Mouse (Mus musculus): ENCODE results near the gene Cdk14.

Cdk14 gene

DNA sequence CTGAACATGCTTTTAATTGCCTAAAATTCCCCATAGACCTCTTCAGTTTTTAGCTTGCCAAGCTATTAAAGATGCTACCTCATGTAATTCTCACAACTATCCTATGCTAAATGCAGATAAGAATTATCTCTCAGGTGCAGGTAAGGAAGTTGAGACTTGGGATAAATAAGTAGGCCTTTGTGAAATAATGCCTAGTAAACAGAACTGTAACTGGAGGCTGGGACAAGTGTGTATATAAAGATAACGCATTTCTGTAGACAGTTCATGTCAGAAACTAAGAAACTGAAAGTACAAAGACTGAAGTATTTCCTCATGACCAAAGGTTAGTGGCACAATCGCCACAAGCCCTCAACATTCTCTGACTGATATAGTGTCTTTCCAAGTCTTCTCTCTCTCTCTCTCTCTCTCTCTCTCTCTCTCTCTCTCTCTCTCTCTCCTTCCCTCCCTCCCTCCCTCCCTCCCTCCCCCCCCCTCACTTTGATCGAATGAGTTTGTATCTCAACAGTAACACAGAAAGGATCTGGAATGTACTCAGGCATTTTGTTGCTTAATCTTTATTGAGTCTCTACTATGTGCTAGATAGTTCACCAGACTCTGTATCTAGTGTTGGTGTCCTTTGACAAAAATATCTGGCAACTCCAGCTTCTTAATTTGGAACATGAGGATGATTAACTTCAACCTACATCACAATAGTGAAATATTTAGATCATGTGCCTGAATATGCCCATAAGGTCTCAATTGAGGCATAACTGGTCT lies 233.9 kb downstream of the Cdk14 start:
- peak; percentile 31 for DNase-seq (ENCODE audit: low read depth, low spot score)

DNA sequence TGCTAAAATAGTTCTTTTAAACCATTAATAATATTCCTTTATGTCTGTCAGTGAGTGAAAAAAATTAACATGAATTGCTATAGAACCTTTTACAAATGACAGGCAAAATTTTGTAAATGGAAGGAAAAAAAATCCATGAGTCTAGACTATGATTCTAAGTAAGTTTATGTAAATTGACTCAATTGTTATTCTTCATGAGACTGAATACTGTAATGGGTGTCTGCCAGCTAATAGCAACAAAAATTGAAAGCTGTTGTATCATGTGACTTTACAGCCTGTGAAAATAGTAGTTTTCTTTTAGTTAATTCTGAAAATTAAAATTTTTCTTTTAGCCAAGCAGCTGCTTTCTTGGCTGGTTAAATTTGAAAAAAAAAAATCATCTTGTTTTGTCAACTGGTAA lies 234.6 kb downstream of the Cdk14 start:
- DNase-seq (ENCODE audit: low read depth, low spot score), result no peak

DNA sequence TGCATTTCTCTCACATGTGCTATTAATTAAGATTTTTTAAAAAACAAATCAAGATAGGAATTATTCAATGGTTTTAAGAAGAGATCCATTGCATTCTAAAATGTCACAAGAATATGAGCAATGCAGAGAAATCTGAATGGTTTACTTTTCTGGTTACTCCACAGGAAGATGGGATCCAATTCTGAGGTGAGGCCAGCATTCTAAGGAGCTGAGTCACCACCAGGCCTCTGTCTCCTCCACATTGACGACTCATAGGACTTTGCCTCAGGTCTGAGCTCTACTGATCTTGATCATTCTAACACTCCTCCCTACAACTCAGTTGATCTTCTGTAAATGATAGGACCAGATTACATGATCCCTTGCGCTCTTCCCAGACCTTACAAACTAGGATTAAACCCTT lies 239.4 kb downstream of the Cdk14 start:
- DNase-seq (ENCODE audit: low read depth, low spot score), result peak; percentile 99

DNA sequence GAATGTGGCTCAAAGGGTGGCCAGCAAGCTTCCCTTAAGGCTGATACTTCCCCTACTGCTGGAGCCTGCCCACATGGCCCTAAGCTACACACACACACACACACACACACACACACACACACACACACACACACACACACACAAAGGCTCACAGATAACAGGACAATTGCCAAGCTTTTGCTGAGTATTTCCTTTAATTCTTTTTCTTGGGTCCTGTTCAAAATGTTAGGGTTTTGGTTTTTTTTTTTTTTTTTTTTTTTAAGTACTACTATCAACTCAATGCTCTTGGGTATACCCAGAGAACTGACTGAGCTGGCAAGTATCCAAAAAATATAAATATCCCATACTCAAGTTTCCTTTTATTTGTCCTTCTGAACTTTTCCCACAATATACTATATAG lies 239.8 kb downstream of the Cdk14 start:
- DNase-seq (ENCODE audit: low read depth, low spot score), result no peak

DNA sequence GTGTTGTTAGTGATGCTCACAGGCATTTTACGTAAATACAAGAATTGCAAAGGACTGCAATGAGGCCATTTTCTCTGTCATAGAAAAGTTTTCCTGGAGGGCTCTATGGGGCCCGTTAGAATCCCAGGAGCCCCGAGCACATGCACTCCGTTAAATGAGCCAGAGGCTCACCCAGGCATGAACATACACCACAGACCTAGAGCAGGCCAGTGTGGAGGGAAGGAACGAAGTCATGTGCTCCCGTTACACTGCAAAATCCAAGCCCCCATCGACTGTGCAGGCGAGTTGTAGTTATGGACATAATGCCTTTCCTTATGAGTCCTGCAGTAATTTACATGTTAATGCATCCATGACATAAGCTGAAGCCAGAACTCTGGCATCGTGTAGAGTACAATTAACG lies 244.1 kb downstream of the Cdk14 start:
- DNase-seq (ENCODE audit: low read depth, low spot score), result no peak

DNA sequence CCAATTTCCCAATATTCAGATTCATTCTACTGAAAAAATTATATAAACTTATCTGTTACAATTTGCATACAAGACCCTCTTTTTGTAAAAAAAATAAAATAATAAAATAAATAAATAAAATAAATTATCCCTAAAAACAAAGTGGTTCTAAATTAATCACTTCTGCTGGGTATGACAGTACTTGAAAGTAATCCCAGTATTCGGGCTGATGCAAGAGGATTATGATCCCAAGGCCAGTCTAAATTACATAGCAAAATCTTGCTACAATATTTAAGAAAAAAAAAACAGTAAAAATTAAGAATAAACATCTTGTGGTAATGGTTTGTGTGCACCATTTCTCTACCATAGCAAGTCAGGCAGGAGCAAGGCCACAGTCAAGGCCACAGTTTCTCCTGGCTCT lies 244.5 kb downstream of the Cdk14 start:
- DNase-seq (ENCODE audit: low read depth, low spot score), result peak; percentile 64

DNA sequence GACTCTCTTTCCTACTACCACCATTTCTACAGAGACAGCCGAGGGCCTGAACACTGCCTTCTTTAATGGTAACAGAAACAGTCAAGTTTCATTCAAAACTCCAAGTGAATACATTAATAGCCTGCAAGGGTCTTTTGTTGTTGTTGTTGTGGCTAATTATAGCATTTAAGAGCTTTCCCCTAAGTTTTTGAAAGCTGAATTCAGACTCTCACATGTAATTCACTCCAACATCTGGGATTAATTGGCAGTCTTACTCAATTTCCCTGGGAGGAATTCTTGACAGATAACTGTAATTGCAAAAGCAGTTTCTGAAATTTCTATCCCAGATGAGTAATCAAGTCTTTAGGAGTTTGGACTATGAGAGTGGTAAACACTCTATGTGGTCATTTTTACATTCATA lies 245.0 kb downstream of the Cdk14 start:
- peak; percentile 96 for DNase-seq (ENCODE audit: low read depth, low spot score)

DNA sequence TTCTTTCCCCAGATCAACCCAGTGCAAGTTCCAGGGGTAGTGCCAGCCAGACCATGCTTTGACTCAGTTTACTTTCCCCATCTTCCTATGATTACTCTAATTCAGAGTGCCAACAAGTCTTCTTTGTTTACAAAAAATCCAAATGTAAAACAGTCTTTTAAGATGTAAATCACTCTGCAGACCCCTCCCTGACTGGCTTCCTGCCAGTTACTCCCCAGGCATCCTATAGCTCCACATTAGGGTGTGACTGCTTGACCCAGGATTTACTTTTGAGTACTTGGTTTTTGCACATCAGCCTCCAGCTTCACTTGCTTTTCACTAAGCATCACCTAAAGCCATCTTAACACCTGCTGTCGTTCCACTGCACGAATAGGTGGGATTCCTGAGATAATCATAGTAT lies 254.0 kb downstream of the Cdk14 start:
- DNase-seq (ENCODE audit: low read depth, low spot score), result no peak

DNA sequence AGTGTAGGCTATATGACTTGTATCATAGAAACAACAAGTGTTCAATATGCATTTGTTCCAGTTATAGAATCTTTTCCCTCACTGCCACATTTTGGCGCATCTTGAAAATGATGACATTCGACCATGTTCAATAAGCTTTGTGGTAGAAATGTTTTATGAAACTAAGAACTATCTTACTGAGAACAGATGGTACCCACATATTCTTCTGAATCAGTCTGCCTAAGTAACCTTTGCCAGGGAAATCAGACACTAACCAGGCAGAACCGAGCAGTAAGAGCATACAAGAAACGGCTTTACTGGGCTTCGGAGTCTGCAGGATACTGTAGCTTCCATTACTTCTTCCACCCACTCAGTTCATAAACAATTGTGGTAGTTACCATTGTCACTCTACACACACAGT lies 255.8 kb downstream of the Cdk14 start:
- no peak for DNase-seq (ENCODE audit: low read depth, low spot score)

DNA sequence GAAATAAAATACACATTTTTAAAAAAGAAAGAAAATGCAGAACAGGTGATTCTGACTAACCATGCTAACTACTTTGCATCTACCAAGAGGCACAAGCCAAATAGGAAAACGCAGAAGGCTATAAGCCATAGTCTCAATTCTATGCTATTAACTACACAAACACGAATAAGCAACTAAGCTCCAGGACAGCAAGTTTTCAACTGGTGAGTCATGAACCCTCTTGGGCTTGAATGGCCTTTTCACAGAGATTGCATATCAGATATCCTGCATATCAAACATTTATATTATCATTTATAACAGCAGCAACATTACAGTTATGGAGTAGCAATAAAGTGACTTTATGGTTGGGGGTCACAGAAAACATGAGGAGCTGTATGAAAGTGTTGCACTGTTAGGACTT lies 256.3 kb downstream of the Cdk14 start:
- peak; percentile 74 for DNase-seq (ENCODE audit: low read depth, low spot score)

DNA sequence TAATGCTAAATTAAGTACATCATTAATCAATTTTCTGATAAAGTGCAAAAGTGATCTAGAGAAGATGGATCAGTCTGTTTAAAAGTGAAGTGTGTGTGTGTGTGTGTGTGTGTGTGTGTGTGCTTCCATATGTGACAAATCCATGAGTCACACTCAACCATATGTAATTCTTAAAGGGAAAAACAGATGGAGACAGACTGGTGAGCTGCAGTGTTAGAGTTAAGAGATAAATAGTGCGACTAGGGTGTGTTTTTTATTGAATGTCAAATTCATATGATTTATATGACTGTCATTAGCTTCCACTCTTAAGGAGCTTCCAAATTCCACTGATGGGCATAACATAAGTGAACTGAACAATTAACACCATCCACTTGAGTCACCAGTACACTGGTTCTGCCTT lies 260.6 kb downstream of the Cdk14 start:
- peak; percentile 25 for DNase-seq (ENCODE audit: low read depth, low spot score)

DNA sequence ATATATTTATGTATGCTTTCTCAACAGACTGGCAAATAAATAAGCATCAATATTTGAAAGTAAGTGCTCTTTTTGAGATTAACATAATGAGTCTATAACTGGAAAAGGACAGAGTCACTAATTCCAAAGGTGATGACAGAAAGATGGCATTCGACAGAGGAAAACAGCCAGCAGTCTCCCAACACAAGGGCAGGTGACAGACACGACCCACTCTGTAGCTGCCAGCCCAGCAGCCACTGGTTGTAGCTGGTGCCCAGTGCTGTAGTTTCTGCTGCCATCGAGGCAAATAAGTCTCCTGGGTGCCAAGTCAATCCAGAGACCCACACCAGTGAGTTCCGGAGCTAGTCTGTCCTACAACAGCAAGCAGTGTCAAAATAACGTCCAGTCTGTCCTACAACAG lies 280.3 kb downstream of the Cdk14 start:
- no peak for DNase-seq (ENCODE audit: low read depth, low spot score)

DNA sequence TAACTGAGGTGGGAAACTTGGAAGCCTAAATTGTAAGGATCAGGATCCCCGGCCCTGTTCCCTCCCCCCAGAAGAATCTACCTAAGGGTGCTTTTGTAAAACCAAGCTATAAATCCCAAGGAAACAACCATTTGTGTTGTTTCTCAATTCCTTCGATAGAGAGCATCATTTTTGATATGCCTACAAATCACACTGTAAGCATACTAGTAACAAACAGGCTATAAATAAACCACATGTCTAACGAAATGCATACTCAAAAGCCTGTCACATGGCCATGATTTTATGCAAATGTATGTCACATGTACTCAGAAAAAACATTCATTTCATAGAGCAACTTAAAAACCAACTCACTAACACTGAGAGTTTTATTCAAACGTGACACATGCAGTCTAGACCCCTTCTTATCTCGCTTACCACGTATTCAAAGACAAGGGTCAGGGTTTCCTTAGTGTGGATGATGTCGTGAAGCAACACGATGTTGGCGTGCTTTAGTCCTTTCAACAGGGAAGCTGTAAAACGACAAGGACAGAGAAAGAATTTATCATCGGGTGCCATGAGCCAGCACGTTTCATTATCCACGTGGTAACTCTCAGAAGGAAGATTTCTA lies 285.1 kb downstream of the Cdk14 start:
- no peak for DNase-seq (ENCODE audit: low read depth, low spot score)

DNA sequence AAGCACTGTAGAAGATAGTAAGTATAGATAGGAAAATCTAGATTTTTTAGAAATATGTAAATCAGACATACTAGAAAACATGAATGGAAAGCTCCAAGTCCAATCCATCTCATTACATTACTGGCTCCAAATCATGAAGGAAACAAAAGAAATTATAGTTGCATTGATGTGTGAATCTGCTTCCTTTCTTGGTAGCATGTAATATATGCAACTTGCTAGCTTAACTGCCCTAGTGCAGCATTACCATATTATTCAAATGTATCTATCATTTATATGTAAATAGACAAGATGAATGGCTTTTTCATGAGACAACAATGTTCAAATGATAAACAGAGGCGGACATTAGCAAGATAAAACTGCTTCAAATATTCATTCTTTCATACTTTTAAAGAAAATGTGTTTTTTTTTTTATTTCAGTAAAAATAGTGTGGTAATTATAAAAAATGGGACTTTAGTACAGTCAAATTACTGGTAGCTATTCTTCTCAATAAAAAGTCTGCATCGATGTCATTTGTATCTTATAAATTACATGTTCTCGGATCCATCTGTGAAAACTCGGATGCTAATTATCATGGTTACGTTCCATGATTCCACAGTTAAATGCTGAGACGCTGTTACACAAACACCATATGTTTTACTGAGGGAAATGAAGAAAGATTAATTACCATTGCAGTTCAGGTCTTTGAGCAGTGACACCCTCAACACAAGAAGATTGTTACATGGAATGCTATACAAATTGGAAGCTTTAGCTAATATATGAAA lies 285.8 kb downstream of the Cdk14 start:
- DNase-seq (ENCODE audit: low read depth, low spot score), result no peak

DNA sequence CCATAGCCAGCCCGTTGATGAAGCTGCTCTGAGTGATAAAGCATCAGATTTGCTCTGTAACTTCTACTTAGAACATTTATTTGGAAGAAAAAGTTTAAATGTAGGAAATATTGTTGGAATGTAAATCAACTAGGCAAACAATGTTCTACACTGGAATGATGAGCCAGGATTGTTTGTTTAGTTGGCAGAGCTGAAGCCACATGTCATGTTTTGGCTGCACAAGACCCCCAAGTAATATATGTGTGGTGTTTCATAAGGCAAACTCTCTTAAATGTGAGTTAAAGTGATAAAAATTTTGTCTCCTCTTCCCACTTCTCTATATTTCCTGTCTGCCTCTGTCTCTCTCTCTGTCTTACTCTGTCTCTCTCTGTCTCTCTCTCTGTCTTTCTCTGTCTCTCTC lies 291.3 kb downstream of the Cdk14 start:
- no peak for DNase-seq (ENCODE audit: low read depth, low spot score)

DNA sequence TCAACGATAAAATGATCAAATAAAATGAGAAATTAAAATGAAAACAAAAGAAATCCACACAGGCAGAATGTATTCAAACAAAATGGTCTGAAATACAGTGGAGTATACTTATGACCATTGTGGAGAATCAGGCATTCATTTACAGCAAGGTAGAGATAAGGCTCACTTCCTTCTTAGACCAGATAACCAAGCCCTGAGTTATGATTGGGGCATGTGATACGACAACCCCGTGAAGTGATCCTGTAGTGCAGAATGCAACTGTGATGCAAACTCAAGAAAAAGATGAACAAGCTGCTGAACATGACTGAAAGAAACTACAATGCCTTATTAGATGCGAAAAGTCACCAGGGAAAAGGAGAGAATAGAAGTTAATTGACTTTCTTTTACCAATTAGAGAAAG lies 295.5 kb downstream of the Cdk14 start:
- DNase-seq (ENCODE audit: low read depth, low spot score), result no peak

DNA sequence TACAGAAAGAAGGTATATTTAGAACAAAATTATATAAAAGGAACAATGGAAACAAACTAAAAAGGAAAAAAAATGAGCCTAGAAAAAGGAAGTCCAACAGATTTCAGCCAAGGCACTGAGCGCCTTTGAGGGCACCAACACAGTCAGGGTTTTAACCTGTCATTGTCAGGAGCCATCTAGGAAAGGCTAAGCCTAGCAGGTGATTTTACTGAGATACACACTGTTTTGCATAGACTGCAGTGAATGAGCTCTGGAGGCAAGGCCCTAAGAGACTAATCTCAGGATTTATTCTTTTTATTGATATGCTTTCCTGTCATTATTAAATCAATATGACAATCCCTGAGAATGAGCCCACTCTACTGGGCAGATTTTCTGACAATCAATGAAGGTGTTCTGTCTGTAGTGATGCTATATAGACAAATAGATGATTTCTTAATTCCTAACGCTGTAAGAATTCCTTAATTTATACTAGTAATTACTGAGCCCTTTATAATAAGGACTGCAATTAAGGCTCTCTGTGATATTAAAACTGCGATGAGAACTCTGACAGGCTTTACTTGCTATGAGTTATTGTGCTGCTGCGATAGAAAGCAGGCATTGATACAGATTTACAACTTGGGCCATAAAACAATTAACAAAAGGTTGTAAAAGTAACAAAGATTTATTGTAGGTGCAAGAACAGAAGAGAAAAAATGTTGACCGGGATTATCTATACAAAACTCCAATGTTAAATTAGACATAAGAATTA lies 303.2 kb downstream of the Cdk14 start:
- no peak for DNase-seq (ENCODE audit: low read depth, low spot score)

DNA sequence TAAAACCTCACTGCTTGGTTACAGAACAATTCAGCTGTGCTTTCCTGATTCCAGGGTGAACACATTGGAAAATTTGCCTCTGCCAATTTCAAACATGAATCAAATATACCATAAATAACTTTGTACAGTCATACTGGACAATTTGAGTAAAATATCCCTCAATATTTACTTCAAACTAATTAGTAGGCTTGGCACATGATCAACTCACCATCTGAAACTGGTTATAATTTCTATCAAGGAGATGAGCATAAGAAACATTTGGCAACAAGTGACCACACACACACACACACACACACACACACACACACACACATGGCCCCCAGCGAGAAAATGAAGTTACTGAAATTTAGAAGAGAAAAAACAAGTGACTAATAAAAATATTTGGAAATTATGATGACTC lies 304.6 kb downstream of the Cdk14 start:
- no peak for DNase-seq (ENCODE audit: low read depth, low spot score)

DNA sequence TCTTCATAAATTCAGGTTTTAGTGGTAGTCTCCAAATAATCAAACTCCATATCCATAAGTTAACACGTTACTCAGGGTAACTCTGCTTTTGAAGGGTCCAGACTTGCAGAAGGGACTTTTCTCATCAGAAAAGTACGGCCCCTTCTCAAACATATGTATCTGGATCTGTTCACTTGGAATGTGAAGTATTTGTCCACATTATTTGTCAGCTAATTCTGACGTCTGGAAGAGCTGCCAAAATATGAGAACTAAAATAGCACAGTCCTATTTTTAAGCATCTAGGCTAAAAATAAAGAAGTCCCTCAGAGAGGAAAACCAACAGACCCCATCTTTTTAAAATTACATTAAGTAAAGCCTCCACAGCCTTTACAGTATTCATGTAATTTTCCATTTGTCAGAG lies 310.5 kb downstream of the Cdk14 start:
- DNase-seq (ENCODE audit: low read depth, low spot score), result no peak

DNA sequence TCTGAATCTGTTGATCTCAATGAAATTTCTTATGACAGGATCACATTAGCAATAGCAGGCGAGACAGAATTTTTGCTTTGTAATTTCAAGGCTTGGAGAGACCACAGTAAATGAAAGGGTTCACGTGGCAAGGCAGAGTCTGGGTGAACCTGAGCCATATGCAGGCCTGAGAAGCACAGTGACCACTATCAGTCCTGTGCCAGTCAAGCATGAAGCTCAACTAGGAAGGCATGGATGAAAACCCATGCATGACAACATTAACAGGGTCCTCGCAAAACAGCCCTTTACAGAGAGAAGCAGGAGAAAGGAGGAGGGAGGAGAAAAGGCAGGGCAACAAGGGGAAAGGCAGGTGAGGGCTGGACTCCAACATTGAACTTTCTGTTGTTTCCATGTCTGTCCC lies 311.1 kb downstream of the Cdk14 start:
- DNase-seq (ENCODE audit: low read depth, low spot score), result no peak

DNA sequence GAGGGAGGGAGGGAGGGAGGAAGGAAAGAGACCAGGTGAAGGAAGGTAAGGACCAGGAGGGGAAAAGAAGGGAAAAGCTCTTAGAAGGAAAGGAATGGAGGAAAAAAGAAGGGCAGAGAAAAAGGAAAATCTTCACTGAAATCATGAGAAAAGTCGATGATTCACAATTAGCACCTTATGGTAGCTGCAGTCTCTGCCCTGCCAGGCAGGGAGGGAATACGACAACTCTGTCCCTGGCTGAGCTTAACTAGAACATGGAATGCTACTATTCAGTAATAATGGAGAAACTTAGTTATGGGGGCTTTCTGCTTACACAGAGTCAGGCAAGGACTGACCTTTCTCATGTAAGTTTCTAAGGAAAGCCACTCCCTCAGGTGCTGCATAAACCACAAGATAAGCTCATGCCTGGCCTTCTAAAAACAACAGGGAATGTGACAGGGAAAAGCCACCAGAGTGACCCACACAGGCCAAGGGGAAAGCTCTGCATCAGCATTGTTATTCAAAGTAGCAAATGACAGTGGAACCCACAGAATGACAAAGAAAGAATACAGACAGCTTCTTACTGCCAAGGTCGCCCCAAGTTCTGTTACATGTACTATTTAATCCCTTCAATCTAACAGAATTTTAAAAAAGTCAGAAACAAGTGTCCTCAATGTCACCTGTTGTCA lies 323.7 kb downstream of the Cdk14 start:
- DNase-seq (ENCODE audit: low read depth, low spot score), result no peak

DNA sequence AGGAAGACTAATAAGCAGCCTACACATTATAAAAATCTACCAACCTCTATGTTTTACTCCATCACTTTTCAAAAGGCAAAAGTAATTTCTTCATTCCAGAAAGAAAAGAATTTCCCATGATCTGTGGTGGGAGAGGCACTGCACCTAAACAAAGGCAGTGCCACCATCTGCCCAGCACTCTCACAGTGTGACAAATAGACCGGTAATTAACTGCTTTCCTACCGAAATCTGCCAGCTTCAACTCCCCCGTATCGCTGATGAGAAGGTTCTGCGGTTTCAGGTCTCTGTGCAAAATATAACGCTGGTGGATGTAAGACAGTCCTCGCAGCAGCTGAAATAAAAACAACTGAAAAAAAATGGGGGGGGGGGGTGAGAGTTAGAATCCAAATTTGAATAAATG lies 327.4 kb downstream of the Cdk14 start:
- no peak for DNase-seq (ENCODE audit: low read depth, low spot score)

All from 3T3-L1 (cell line).